Mouse (Mus musculus) heart, adult 9 months (tissue): Measurements from ENCODE around the gene Olfr1256.

Experiments
- DNase-seq, 2 experiments: peaks; one replicate each; pipeline ENCODE4 v3.0.0; 2022; ENCODE audit warnings: low spot score in 2 of 2

Olfr1256 gene

GRCm38 (mm10) chr2:89841455-89841854 lies at the start of gene Olfr1256:
Gene Olfr1256 (minus strand): TSS chr2:89841555.
- no peak for DNase-seq

- no peak for DNase-seq
Observed at GRCm38 (mm10) chr2:89878137-89878536, 36.8 kb upstream of the Olfr1256 start, which contains the start of gene Olfr1257. Gene Olfr1257 (plus strand): TSS chr2:89878437.

- DNase-seq: no peak
Observed at GRCm38 (mm10) chr2:89849230-89849629, 7.9 kb upstream of the Olfr1256 start.

- no peak for DNase-seq
Observed at GRCm38 (mm10) chr2:89848105-89848504, 6.8 kb upstream of the Olfr1256 start, which contains the start of gene Olfr48. Gene Olfr48 (minus strand): TSS chr2:89848205.

- DNase-seq: no peak
Observed at GRCm38 (mm10) chr2:89820216-89820615, 21.1 kb downstream of the Olfr1256 start.

- no peak for DNase-seq
Observed at GRCm38 (mm10) chr2:89811751-89812150, 29.6 kb downstream of the Olfr1256 start, which contains the start of gene Olfr1255. Gene Olfr1255 (plus strand): TSS chr2:89812051.

GRCm38 (mm10) chr2:89810751-89811150 lies 30.6 kb downstream of the Olfr1256 start:
- DNase-seq: no peak

- no peak for DNase-seq
Observed at GRCm38 (mm10) chr2:89799583-89799982, 41.8 kb downstream of the Olfr1256 start.

- no peak for DNase-seq
Observed at GRCm38 (mm10) chr2:89793519-89793918, 47.8 kb downstream of the Olfr1256 start, which contains the start of gene Olfr1254. Gene Olfr1254 (minus strand): TSS chr2:89793619.
